Mouse (Mus musculus) cortical plate, adult 2 months (tissue): ENCODE data around the gene Etl4.

Experiments
- CTCF ChIP-seq: fragments of 200-500 bp; IDR thresholded peaks from 2 replicates; pipeline ENCODE4 v1.5.1; 2011; ENCODE audit warnings: mild to moderate bottlenecking, control low read depth, low read length; ENCODE audit not compliant: insufficient read depth; ENCODE audit errors: extremely low read depth
- POLR2A ChIP-seq: fragments of 200-500 bp; IDR thresholded peaks from 2 replicates; pipeline ENCODE4 v1.6.1; 2011; ENCODE audit warnings: mild to moderate bottlenecking, low read length, control low read depth; ENCODE audit not compliant: insufficient read depth; ENCODE audit errors: extremely low read depth

DNA sequence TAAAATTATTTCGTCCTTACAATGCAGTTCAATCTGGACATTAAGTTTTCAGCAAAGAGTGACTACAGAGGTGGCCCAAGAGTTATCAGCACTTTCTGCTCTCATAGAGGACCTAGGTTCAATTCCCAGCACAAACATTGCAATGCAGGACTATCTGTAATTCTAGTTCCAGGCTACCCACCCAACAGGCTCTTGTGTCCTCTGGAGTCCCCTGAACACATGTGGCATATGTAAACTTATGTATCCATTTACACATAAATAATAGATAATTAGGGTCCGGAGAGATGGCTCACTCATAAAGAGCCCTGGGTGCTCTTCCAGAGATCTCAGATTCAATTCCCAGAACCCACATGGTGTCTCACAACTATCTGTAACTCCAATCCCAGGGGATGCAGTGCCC is 533.2 kb downstream of the Etl4 start:
- TF ChIP-seq POLR2A (no peak), CTCF (no peak)
